Mouse (Mus musculus): ENCODE results near the gene Sapcd2.
A peak's percentile ranks its signal among the peaks of the same experiment; 100 is the strongest.

Sapcd2 gene

GRCm38 (mm10) chr2:25371764-25372643, at the start of gene Sapcd2:
Gene Sapcd2, plus strand, starts transcription at chr2:25372321.
- ATAC-seq (ENCODE audit: insufficient number of reproducible peaks, low FRiP score, low TSS enrichment): peak; percentile 94

GRCm38 (mm10) chr2:25326036-25326435, 46.1 kb upstream of the Sapcd2 start:
- ATAC-seq (ENCODE audit: insufficient number of reproducible peaks, low FRiP score, low TSS enrichment): no peak

- ATAC-seq (ENCODE audit: insufficient number of reproducible peaks, low FRiP score, low TSS enrichment): no peak
Observed at GRCm38 (mm10) chr2:25328440-25328839, 43.7 kb upstream of the Sapcd2 start.

- no peak for ATAC-seq (ENCODE audit: insufficient number of reproducible peaks, low FRiP score, low TSS enrichment)
Observed at GRCm38 (mm10) chr2:25331470-25331869, 40.7 kb upstream of the Sapcd2 start.

GRCm38 (mm10) chr2:25332286-25333160, 39.6 kb upstream of the Sapcd2 start, which contains the start of gene Man1b1:
Gene Man1b1, plus strand, starts transcription at chr2:25332338.
- peak; percentile 95 for ATAC-seq (ENCODE audit: insufficient number of reproducible peaks, low FRiP score, low TSS enrichment)

- ATAC-seq (ENCODE audit: insufficient number of reproducible peaks, low FRiP score, low TSS enrichment): no peak
Observed at GRCm38 (mm10) chr2:25333569-25333968, 38.6 kb upstream of the Sapcd2 start.

- ATAC-seq (ENCODE audit: insufficient number of reproducible peaks, low FRiP score, low TSS enrichment): no peak
Observed at GRCm38 (mm10) chr2:25338303-25338702, 33.8 kb upstream of the Sapcd2 start.

- ATAC-seq (ENCODE audit: insufficient number of reproducible peaks, low FRiP score, low TSS enrichment): no peak
Observed at GRCm38 (mm10) chr2:25348162-25348561, 24.0 kb upstream of the Sapcd2 start.

- ATAC-seq (ENCODE audit: insufficient number of reproducible peaks, low FRiP score, low TSS enrichment): no peak
Observed at GRCm38 (mm10) chr2:25349499-25349898, 22.6 kb upstream of the Sapcd2 start.

GRCm38 (mm10) chr2:25350701-25351100, 21.4 kb upstream of the Sapcd2 start:
- no peak for ATAC-seq (ENCODE audit: insufficient number of reproducible peaks, low FRiP score, low TSS enrichment)

- no peak for ATAC-seq (ENCODE audit: insufficient number of reproducible peaks, low FRiP score, low TSS enrichment)
Observed at GRCm38 (mm10) chr2:25354211-25354610, 17.9 kb upstream of the Sapcd2 start.

- no peak for ATAC-seq (ENCODE audit: insufficient number of reproducible peaks, low FRiP score, low TSS enrichment)
Observed at GRCm38 (mm10) chr2:25355419-25356066, 16.6 kb upstream of the Sapcd2 start.

GRCm38 (mm10) chr2:25356208-25357079, 15.7 kb upstream of the Sapcd2 start, which contains the start of gene Dpp7:
Gene Dpp7, minus strand, starts transcription at chr2:25356359.
- ATAC-seq (ENCODE audit: insufficient number of reproducible peaks, low FRiP score, low TSS enrichment): peak; percentile 71; the same call in 1 of the 2 replicates

- no peak for ATAC-seq (ENCODE audit: insufficient number of reproducible peaks, low FRiP score, low TSS enrichment)
Observed at GRCm38 (mm10) chr2:25359848-25360247, 12.3 kb upstream of the Sapcd2 start.

- no peak for ATAC-seq (ENCODE audit: insufficient number of reproducible peaks, low FRiP score, low TSS enrichment)
Observed at GRCm38 (mm10) chr2:25363478-25364178, 8.5 kb upstream of the Sapcd2 start.

- no peak for ATAC-seq (ENCODE audit: insufficient number of reproducible peaks, low FRiP score, low TSS enrichment)
Observed at GRCm38 (mm10) chr2:25364313-25364712, 7.8 kb upstream of the Sapcd2 start.

- ATAC-seq (ENCODE audit: insufficient number of reproducible peaks, low FRiP score, low TSS enrichment): no peak
Observed at GRCm38 (mm10) chr2:25364761-25365090, 7.4 kb upstream of the Sapcd2 start.

- no peak for ATAC-seq (ENCODE audit: insufficient number of reproducible peaks, low FRiP score, low TSS enrichment)
Observed at GRCm38 (mm10) chr2:25365091-25365761, 6.9 kb upstream of the Sapcd2 start, which contains the start of gene Uap1l1. Gene Uap1l1, minus strand, starts transcription at chr2:25365682.
